Mouse (Mus musculus): ENCODE measurements around the gene Gm10283. TPM values are rescaled to one million over a fixed set of nuclear protein-coding genes. Genes with fewer than 3 reads are reported as not detected.
A peak's percentile ranks its signal among the peaks of the same experiment; 100 is the strongest.

The Gm10283 gene
- polyA plus RNA-seq, 1 experiment from 2014 or later: not detected

DNA sequence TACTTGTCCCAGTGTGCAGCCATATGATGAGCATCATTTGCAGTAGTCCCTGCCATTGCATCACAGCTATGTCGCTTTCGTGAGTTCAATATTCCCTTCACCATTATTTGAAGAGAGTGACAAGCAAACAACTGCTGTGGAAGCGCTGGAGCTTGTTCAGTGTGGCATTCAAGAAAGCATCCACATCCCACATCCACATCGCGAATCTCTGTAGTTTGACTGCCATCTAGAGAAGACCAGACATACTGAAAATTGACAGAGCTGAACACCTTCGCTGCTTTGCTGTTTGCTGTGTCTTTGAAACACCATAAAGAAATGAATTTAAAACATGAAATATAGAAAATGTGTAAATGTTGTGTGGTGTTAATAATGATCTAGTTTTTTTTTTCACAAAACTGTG lies 58.0 kb downstream of the Gm10283 start:
- H3K9me3 ChIP-seq: no peaks in the 10 kb centered on the region
- H3K4me1 ChIP-seq: peaks cover 2% of the 10 kb centered on the region; the same call in 1 of the 2 replicates
- no peak overlapping the region for H3K9ac ChIP-seq
- no peak overlapping the region for H3K4me3 ChIP-seq
- no peak for ATAC-seq (ENCODE audit: extremely low read depth, insufficient number of reproducible peaks, low FRiP score, low TSS enrichment)
- no peaks in the 10 kb centered on the region for H3K27me3 ChIP-seq (replicated peaks)
- WGBS: 70% methylated on average over 6 of the region's 6 CpGs
- no peak overlapping the region for H3K27ac ChIP-seq (replicated peaks)
- H3K36me3 ChIP-seq: no peaks in the 10 kb centered on the region
- H3K4me2 ChIP-seq: no peak overlapping the region

DNA sequence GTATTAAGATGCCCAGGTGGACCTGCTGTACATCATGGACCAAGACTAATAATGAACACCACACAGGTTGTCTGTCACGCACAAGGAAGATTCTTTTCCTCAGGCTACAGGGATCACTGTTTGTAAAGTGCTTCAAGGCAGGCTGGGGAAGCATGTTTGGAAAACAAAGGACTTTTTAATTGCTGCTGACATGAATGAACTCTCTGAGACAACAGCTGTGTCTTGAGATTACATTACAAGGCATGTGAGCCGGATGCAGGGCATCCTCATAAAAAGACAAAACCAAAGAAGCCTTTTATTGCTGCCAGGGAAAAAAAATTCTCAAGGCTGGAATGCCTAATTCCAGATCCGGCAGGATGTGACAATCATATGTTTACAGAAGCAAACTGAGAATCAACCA lies 64.4 kb downstream of the Gm10283 start:
- H3K4me3 ChIP-seq: no peak overlapping the region
- no peak overlapping the region for H3K9ac ChIP-seq
- ATAC-seq (ENCODE audit: extremely low read depth, insufficient number of reproducible peaks, low FRiP score, low TSS enrichment): no peak
- no peaks in the 10 kb centered on the region for H3K9me3 ChIP-seq
- 57% methylated on average over 3 of the region's 3 CpGs for WGBS
- no peaks in the 10 kb centered on the region for H3K36me3 ChIP-seq
- H3K27ac ChIP-seq (replicated peaks): no peak overlapping the region
- H3K27me3 ChIP-seq (replicated peaks): no peaks in the 10 kb centered on the region
- no peaks in the 10 kb centered on the region for H3K4me1 ChIP-seq
- no peak overlapping the region for H3K4me2 ChIP-seq

- H3K36me3 ChIP-seq: no peaks in the 10 kb centered on the region
- H3K4me2 ChIP-seq: no peak overlapping the region
- H3K9me3 ChIP-seq: no peaks in the 10 kb centered on the region
- H3K4me1 ChIP-seq: no peaks in the 10 kb centered on the region
- H3K27me3 ChIP-seq (replicated peaks): no peaks in the 10 kb centered on the region
- WGBS: 72% methylated on average over 3 of the region's 3 CpGs
- ATAC-seq (ENCODE audit: extremely low read depth, insufficient number of reproducible peaks, low FRiP score, low TSS enrichment): no peak
- H3K27ac ChIP-seq (replicated peaks): no peak overlapping the region
- H3K4me3 ChIP-seq: no peak overlapping the region
- no peak overlapping the region for H3K9ac ChIP-seq
Measured at GRCm38 (mm10) chr8:60436872-60437271, 66.1 kb downstream of the Gm10283 start.

GRCm38 (mm10) chr8:60432649-60433048 lies 70.3 kb downstream of the Gm10283 start:
- Histone ChIP-seq H3K4me2 (no peak overlapping the region), H3K4me1 (no peaks in the 10 kb centered on the region), H3K36me3 (no peaks in the 10 kb centered on the region), H3K27ac (replicated peaks) (no peak overlapping the region), H3K27me3 (replicated peaks) (no peaks in the 10 kb centered on the region), H3K4me3 (no peak overlapping the region), H3K9me3 (0 out of 2 replicates have a peak, but pooled peaks cover 3% of the 10 kb centered on the region), H3K9ac (no peak overlapping the region)
- WGBS: 77% methylated on average over 5 of the region's 5 CpGs
- no peak for ATAC-seq (ENCODE audit: extremely low read depth, insufficient number of reproducible peaks, low FRiP score, low TSS enrichment)

DNA sequence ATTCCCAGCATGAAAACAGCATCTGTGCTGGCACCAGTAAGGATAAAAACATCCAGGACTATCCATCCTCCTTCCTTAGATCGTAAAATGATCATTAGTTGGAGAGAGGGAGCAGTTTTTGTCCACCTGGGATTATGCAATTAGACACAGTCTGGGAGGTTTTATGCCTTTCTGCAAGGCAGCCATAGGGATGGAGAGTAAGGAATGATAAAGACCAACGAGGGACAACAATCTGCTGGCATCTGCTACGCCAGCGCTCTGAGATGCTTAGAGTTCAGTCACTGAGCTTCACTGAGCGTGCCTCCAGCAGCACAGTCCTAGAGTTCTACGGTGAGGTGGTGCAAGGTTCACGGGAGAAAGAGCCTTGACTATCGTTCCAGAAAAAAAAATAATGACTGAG lies 96.6 kb downstream of the Gm10283 start:
- no peak for ATAC-seq (ENCODE audit: extremely low read depth, insufficient number of reproducible peaks, low FRiP score, low TSS enrichment)
- Histone ChIP-seq H3K4me2 (no peak overlapping the region), H3K9ac (no peak overlapping the region), H3K27me3 (replicated peaks) (no peaks in the 10 kb centered on the region), H3K9me3 (no peaks in the 10 kb centered on the region), H3K4me3 (no peak overlapping the region), H3K36me3 (no peaks in the 10 kb centered on the region), H3K27ac (replicated peaks) (no peak overlapping the region), H3K4me1 (peaks cover 17% of the 10 kb centered on the region)
- 67% methylated on average over 8 of the region's 8 CpGs for WGBS

- no peak; the same call in 1 of the 2 replicates for ATAC-seq (ENCODE audit: extremely low read depth, insufficient number of reproducible peaks, low FRiP score, low TSS enrichment)
- no peaks in the 10 kb centered on the region for H3K27me3 ChIP-seq (replicated peaks)
- peaks cover 17% of the 10 kb centered on the region for H3K4me1 ChIP-seq
- no peak overlapping the region for H3K9ac ChIP-seq
- no peak overlapping the region for H3K4me3 ChIP-seq
- peak overlapping the region; percentile 5; the same call in 1 of the 2 replicates for H3K27ac ChIP-seq (replicated peaks)
- H3K4me2 ChIP-seq: no peak overlapping the region
- WGBS: 11% methylated on average over 6 of the region's 6 CpGs
- H3K36me3 ChIP-seq: no peaks in the 10 kb centered on the region
- no peaks in the 10 kb centered on the region for H3K9me3 ChIP-seq
Measured at GRCm38 (mm10) chr8:60404994-60405548, 97.9 kb downstream of the Gm10283 start.

DNA sequence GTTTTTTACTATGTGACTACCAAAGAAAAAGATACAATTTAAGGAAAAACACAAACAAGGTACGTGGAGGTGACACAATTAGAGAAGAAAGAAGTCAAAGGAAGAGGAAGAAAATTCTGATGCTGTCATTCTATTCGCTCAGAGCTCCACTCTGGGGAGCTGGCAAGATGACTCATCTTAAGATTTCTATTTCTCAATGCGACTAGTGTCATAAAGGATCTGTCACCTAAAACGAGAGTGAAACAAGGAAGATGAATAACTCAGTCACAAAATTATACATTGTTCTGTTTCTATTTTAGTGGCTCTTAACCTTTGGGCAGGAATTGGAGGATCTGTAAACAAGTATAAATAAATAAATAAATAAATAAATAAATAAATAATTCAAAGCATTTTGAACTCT lies 109.3 kb downstream of the Gm10283 start:
- no peaks in the 10 kb centered on the region for H3K9me3 ChIP-seq
- no peaks in the 10 kb centered on the region for H3K27me3 ChIP-seq (replicated peaks)
- no peak overlapping the region for H3K9ac ChIP-seq
- WGBS: 70% methylated on average over 4 of the region's 4 CpGs
- H3K27ac ChIP-seq (replicated peaks): no peak overlapping the region
- no peak overlapping the region for H3K4me3 ChIP-seq
- H3K36me3 ChIP-seq: no peaks in the 10 kb centered on the region
- H3K4me2 ChIP-seq: no peak overlapping the region
- no peak for ATAC-seq (ENCODE audit: extremely low read depth, insufficient number of reproducible peaks, low FRiP score, low TSS enrichment)
- H3K4me1 ChIP-seq: no peaks in the 10 kb centered on the region

DNA sequence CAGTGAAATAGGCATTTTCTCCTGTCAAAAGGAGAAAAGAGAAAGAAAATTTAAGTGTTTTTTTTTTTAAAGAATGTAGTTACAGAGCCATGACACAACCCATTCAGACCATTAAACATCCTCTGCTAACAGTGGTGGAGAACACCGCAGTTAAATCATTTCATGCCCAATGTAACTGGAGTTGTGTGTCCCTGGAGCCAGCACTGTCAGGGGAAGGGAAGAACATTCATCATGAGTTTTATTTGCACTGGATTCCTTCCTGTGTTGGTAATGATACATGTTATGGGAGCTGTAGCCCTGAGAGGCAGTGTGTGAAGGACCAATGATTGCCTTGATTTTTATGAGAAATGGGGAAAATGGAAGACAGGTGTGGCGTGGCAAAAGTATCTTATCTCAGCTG lies 116.4 kb downstream of the Gm10283 start:
- Histone ChIP-seq H3K4me1 (no peaks in the 10 kb centered on the region), H3K36me3 (no peaks in the 10 kb centered on the region), H3K9me3 (no peaks in the 10 kb centered on the region; the same call in 1 of the 2 replicates)

More for the DNA sequence above, 116.4 kb downstream of the Gm10283 start:
- 86% methylated on average over 2 of the region's 2 CpGs for WGBS
- Histone ChIP-seq H3K9ac (no peak overlapping the region), H3K27ac (replicated peaks) (no peak overlapping the region), H3K27me3 (replicated peaks) (0 out of 2 replicates have a peak, but pooled peaks cover 5% of the 10 kb centered on the region), H3K4me2 (no peak overlapping the region), H3K4me3 (no peak overlapping the region)
- ATAC-seq (ENCODE audit: extremely low read depth, insufficient number of reproducible peaks, low FRiP score, low TSS enrichment): no peak

Other genes starting within 250 kb of the Gm10283 start
- gene Aadat, start 2.7 kb upstream of the Gm10283 start, polyA plus RNA-seq (2015; fragmentation: Nextera tagmentation; extraction: Ambion mirVana): 0.24 TPM in 1 of 2 replicates, not detected in the other
- 0.64 and 0.89 TPM in 2 replicates for gene Mfap3l, start 129.6 kb upstream of the Gm10283 start, polyA plus RNA-seq (2015; fragmentation: Nextera tagmentation; extraction: Ambion mirVana)

All from heart, embryonic 13.5 days (tissue).